ENCODE assay signal across 31 mouse cellular contexts in genomic region chr4:104855216-104855615, GRCm38 (mm10). TPM values are rescaled to one million over a fixed set of nuclear protein-coding genes. Genes with fewer than 3 reads are reported as not detected.
DNase-seq lines count a peak whose midpoint lies in the region; ATAC-seq and TF ChIP-seq lines count a peak whose summit lies in the region.
"Had no signal": no experiment of that assay in that cellular context is flagged by ENCODE, and none has a peak within 500 bp of the region (broad histone marks: within the 10 kb centered on the region; RNA-seq: fewer than 3 reads in every experiment).

No protein-coding gene starts in this region.

- no peak for TF ChIP-seq RAD21 in CH12.LX (IDR thresholded peaks at IDR 0.05; ENCODE audit: low read depth, low read length)

- H3K79me2 ChIP-seq in CH12.LX (replicated peaks; ENCODE audit: control insufficient read depth, extremely low read depth, insufficient read depth, poor library complexity, severe bottlenecking) = no peaks in the 10 kb centered on the region

- no peaks in the 10 kb centered on the region for H3K36me3 ChIP-seq in CH12.LX (replicated peaks in 1 of 2; ENCODE audit: control insufficient read depth in 1 of 2, insufficient read depth in 1 of 2, low read length in 1 of 2)
- H3K36me3 ChIP-seq: G1E had no signal

- no peak overlapping the region for H3K27ac ChIP-seq in CH12.LX (ENCODE audit: insufficient read depth, low read depth)
- no peak overlapping the region for H3K27ac ChIP-seq in layer of hippocampus, adult 2 months

- no peak overlapping the region for H3K4me3 ChIP-seq in CH12.LX (replicated peaks in 1 of 3; ENCODE audit: low read depth in 2 of 3, low read length in 2 of 3, poor library complexity in 1 of 3)
- no peak overlapping the region for H3K4me3 ChIP-seq in layer of hippocampus, adult 2 months

- H3K27me3 ChIP-seq in CH12.LX (replicated peaks) = no peaks in the 10 kb centered on the region
- H3K27me3 ChIP-seq: Patski had no signal

- dilution Hi-C loops in CH12.LX (cut with MboI; ENCODE audit: extremely low pct_ligation_motif_present, extremely low pct_unique_long_range_greater_than_20kb, low sequenced_read_pairs) = no loop called here

- no peak for ATAC-seq in activated CD4-positive, CD25-positive, alpha-beta regulatory T cell, adult 4 months
- ATAC-seq: CD4-positive, CD25-positive, alpha-beta regulatory T cell, adult 4 months; Patski had no signal

- no peak overlapping the region for H3K4me2 ChIP-seq in CH12.LX (ENCODE audit: insufficient read depth, low read depth, poor library complexity, severe bottlenecking)

- DNase-seq in A20 (ENCODE audit: low read depth, low spot score) = peak; percentile 55
- peak; percentile 45 for DNase-seq in CH12.LX (ENCODE audit: extremely low read depth)
- peak; percentile 10 for DNase-seq in ES-CJ7 (ENCODE audit: low read depth, low spot score)
- DNase-seq in ZHBTc4 (ENCODE audit: low read depth, low spot score) = peak; percentile 24
- DNase-seq in testis, postnatal 14 days (ENCODE audit: low spot score) = no peak
- DNase-seq in kidney, postnatal 4 days = no peak
- DNase-seq in layer of hippocampus, adult 2 months (ENCODE audit: low spot score in 2 of 2) = no peak
- DNase-seq: adrenal gland, adult 2 months; adrenal gland, adult 8-10 months; adrenal gland, postnatal 10 days; adrenal gland, postnatal 14 days; adrenal gland, postnatal 25 days; adrenal gland, postnatal 36 days; B cell, adult 2 months; cerebellum, adult 11 months; cerebellum, adult 11-12 months; cerebellum, adult 18-20 months; cerebellum, adult 2 months; cerebellum, adult 8-10 months; cerebellum, adult 9-10 months; cerebellum, adult 9-11 months had no signal

- in situ Hi-C loops in CH12.LX (cut with MboI; ENCODE audit: low pct_ligation_motif_present, low pct_unique_long_range_greater_than_20kb, low sequenced_read_pairs) = no loop called here

- peaks cover 0 to 45% of the 10 kb centered on the region in 2 experiments; a peak in 2 of 4 replicates for H3K4me1 ChIP-seq in CH12.LX (ENCODE audit: control insufficient read depth in 1 of 2, insufficient read depth in 2 of 2)

- H3K9ac ChIP-seq in CH12.LX (ENCODE audit: insufficient read depth, low read depth) = no peak overlapping the region

- TF ChIP-seq EP300 in CH12.LX (IDR thresholded peaks at IDR 0.05; ENCODE audit: low read length) = no peak

- TF ChIP-seq CTCF in CH12.LX (conservative IDR thresholded peaks at IDR 0.05 in 1 of 2, IDR thresholded peaks at IDR 0.05 in 1 of 2; ENCODE audit: low read depth in 2 of 2, low read length in 2 of 2) = no peak
- TF ChIP-seq CTCF in layer of hippocampus, adult 2 months (conservative IDR thresholded peaks at IDR 0.05) = no peak

- no peak for TF ChIP-seq POLR2A in CH12.LX (IDR thresholded peaks at IDR 0.05; ENCODE audit: low read depth, low read length)

- H3K9me3 ChIP-seq in CH12.LX (replicated peaks; ENCODE audit: low read length) = peaks cover 6% of the 10 kb centered on the region

TF ChIP-seq in CH12.LX, 34 proteins besides CTCF, POLR2A, EP300 and RAD21:
- peak; percentile 56 for TF ChIP-seq BHLHE40 (IDR thresholded peaks at IDR 0.05; ENCODE audit: low read depth, low read length)
- TF ChIP-seq UBTF (IDR thresholded peaks at IDR 0.05; ENCODE audit: low read depth, low read length) = no peak
- TF ChIP-seq ETS1 (conservative IDR thresholded peaks at IDR 0.05; ENCODE audit: low read depth, low read length) = peak; percentile 74
- TF ChIP-seq MAZ (IDR thresholded peaks at IDR 0.05; ENCODE audit: low read depth, low read length) = no peak
TF ChIP-seq in CH12.LX: peak in this region for 2.

RNA-seq across cellular contexts. Expression of gene Gm17662, which starts 1.9 kb away (rescaled TPM):
- total RNA-seq in CH12.LX (2012; rRNA removed) (not detected in 2 replicates), CH12.LX (2014; rRNA removed) (not detected in 2 replicates)
- polyA plus RNA-seq in CH12.LX (2012; ENCODE audit: insufficient read length, low read depth) = not detected in 2 replicates
- not detected for polyA plus RNA-seq in activated CD4-positive, CD25-positive, alpha-beta regulatory T cell, adult 4 months (2017; shearing (Covaris generic))
- not detected for total RNA-seq in layer of hippocampus, adult 2 months (2021)
- total RNA-seq: adrenal gland, adult 18-20 months; adrenal gland, adult 2 months; adrenal gland, adult 8-10 months; adrenal gland, postnatal 10 days; adrenal gland, postnatal 14 days; adrenal gland, postnatal 25 days; adrenal gland, postnatal 36 days; adrenal gland, postnatal 4 days; ES-E14; G1E; MEL had no signal
- polyA plus RNA-seq: adrenal gland, adult 2 months; brain, embryonic 14.5 days; C2C12; CD4-positive, CD25-positive, alpha-beta regulatory T cell, adult 4 months; cerebellum, adult 2 months; G1E; Patski had no signal

RNA-seq across cellular contexts. Expression of gene C8a, which starts 21.0 kb away (rescaled TPM):
- total RNA-seq in CH12.LX (2012; rRNA removed) (0.08 and 0.21 TPM in 2 replicates), CH12.LX (2014; rRNA removed) (0.40 and 0.43 TPM in 2 replicates)
- 0.70 and 0.76 TPM in 2 replicates for polyA plus RNA-seq in CH12.LX (2012; ENCODE audit: insufficient read length, low read depth)
- not detected for polyA plus RNA-seq in activated CD4-positive, CD25-positive, alpha-beta regulatory T cell, adult 4 months (2017; shearing (Covaris generic))
- total RNA-seq in layer of hippocampus, adult 2 months (2021) = not detected
- total RNA-seq: G1E, MEL had no signal
- polyA plus RNA-seq: adrenal gland, adult 2 months; C2C12; CD4-positive, CD25-positive, alpha-beta regulatory T cell, adult 4 months; G1E; Patski had no signal

RNA-seq across cellular contexts. Expression of gene Fyb2, which starts 58.0 kb away (rescaled TPM):
- total RNA-seq in CH12.LX (2012; rRNA removed) (0.04 TPM in 1 of 2 replicates, not detected in the other), CH12.LX (2014; rRNA removed) (0.14 and 0.28 TPM in 2 replicates)
- not detected in 2 replicates for polyA plus RNA-seq in CH12.LX (2012; ENCODE audit: insufficient read length, low read depth)
- not detected for polyA plus RNA-seq in activated CD4-positive, CD25-positive, alpha-beta regulatory T cell, adult 4 months (2017; shearing (Covaris generic))
- 1 to 10 TPM; 2.0 to 2.4 TPM for total RNA-seq in layer of hippocampus, adult 2 months (2021)
- polyA plus RNA-seq: adrenal gland, adult 2 months; CD4-positive, CD25-positive, alpha-beta regulatory T cell, adult 4 months; G1E had no signal

Comparison
In these comparisons a context has a peak if more than half of its experiments do, and no peak if none do; other contexts are left out.
1. DNase-seq: peak in A20 (single experiment), CH12.LX (single experiment), ES-CJ7 (single experiment) and ZHBTc4 (single experiment); none in testis, postnatal 14 days (single experiment), kidney, postnatal 4 days (0 of 2) and layer of hippocampus, adult 2 months (0 of 2).